Mouse (Mus musculus) liver, embryonic 13.5 days (tissue): ENCODE data around the gene Flywch2. TPM values are rescaled to one million over a fixed set of nuclear protein-coding genes. Genes with fewer than 3 reads are reported as not detected.
"Not testable (repeated sequence)": the region's sequence is repeated elsewhere in the genome, so short reads cannot be mapped to it uniquely, and the experiment has no call there.

Source experiments
- ATAC-seq: fragments of 200-750 bp; cut with Nextera tagmentation; 2 replicates; pipeline ENCODE4 v1.8.0; 2017; ENCODE audit warnings: low read depth, mild to moderate bottlenecking, moderate number of reproducible peaks, moderate library complexity
- DNase-seq: peaks from one replicate; pipeline ENCODE4 v3.0.0; 2022
- H3K27ac ChIP-seq: fragments of 300-500 bp; sonication (generic); 2 replicates; pipeline ENCODE4 v1.5.1; 2015; ENCODE audit warnings: moderate library complexity, mild to moderate bottlenecking, inconsistent platforms
- H3K27me3 ChIP-seq: fragments of 300-500 bp; sonication (generic); 2 replicates; pipeline ENCODE4 v1.6.1; 2015; ENCODE audit warnings: mild to moderate bottlenecking, inconsistent platforms
- H3K36me3 ChIP-seq: fragments of 300-500 bp; sonication (generic); 2 replicates; pipeline ENCODE4 v1.6.1; 2015; ENCODE audit warnings: mild to moderate bottlenecking, inconsistent platforms
- H3K4me1 ChIP-seq: fragments of 300-500 bp; sonication (generic); replicated peaks from 2 replicates; pipeline ENCODE4 v1.6.1; 2015; ENCODE audit warnings: inconsistent platforms
- H3K4me2 ChIP-seq: fragments of 300-500 bp; sonication (generic); 2 replicates; pipeline ENCODE4 v1.6.1; 2015; ENCODE audit warnings: inconsistent platforms, mild to moderate bottlenecking, moderate library complexity
- H3K4me3 ChIP-seq: fragments of 300-500 bp; sonication (generic); replicated peaks from 2 replicates; pipeline ENCODE4 v1.5.1; 2015; ENCODE audit warnings: mild to moderate bottlenecking, inconsistent platforms
- H3K9ac ChIP-seq: fragments of 300-500 bp; sonication (generic); 2 replicates; pipeline ENCODE4 v1.6.1; 2015; ENCODE audit warnings: mild to moderate bottlenecking, inconsistent platforms
- H3K9me3 ChIP-seq: fragments of 300-500 bp; sonication (generic); replicated peaks from 2 replicates; pipeline ENCODE4 v1.6.1; 2016; ENCODE audit warnings: inconsistent platforms
- WGBS: fragments of 180-500 bp; shearing (Covaris S2); methylation state at CpG from one replicate; pipeline ENCODE4 v1.1.7; 2015; ENCODE audit not compliant: insufficient replicate concordance; 5-methylcytosine and 5-hydroxymethylcytosine counted together
- polyA plus RNA-seq: library from polyadenylated mRNA; unstranded; fragments of >200 nt; fragmentation: Nextera tagmentation; extraction: Ambion mirVana; gene quantifications from 2 replicates; pipeline ENCODE4 v1.2.1, GENCODE M21; 2015

Gene Flywch2
- polyA plus RNA-seq, 1 experiment from 2014 or later: 1.4 TPM

DNA sequence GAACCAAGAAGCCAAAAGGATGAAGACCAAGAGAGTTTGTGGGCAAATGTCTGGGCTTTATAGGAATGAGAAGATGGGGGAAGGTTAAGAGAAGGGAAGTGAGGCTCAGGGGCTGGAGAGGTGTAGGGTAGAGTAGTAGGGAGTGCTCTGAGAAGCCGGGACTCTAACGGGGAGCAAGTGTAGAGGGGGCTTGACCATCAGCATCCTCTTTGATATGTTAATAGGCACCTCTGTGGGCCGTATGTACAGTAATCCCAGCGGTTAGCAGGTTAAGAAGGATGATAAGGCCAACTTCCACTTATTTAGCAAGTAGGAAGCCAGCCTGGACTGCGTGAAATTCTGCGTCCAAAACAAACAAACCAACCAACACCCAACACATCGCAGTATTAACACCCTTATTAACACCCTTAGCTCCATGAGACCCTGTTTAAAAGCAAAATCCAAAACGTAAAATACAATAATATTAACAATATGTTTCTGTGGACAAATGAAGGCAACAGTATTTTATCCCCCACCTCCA lies 3.9 kb upstream of the Flywch2 start:
- H3K9me3 ChIP-seq: no peaks in the 10 kb centered on the region
- no peaks in the 10 kb centered on the region for H3K36me3 ChIP-seq
- ATAC-seq: peak; percentile 9; the same call in 1 of the 2 replicates
- DNase-seq: no peak
- H3K4me3 ChIP-seq: peak overlapping the region; percentile 65
- peak overlapping the region; percentile 83 for H3K9ac ChIP-seq
- peaks cover 7% of the 10 kb centered on the region; the same call in 1 of the 2 replicates for H3K27me3 ChIP-seq
- peak overlapping the region; percentile 86 for H3K4me2 ChIP-seq
- 12% methylated on average over 8 of the region's 8 CpGs for WGBS
- H3K4me1 ChIP-seq: peaks cover 48% of the 10 kb centered on the region
- peak overlapping the region; percentile 75 for H3K27ac ChIP-seq

DNA sequence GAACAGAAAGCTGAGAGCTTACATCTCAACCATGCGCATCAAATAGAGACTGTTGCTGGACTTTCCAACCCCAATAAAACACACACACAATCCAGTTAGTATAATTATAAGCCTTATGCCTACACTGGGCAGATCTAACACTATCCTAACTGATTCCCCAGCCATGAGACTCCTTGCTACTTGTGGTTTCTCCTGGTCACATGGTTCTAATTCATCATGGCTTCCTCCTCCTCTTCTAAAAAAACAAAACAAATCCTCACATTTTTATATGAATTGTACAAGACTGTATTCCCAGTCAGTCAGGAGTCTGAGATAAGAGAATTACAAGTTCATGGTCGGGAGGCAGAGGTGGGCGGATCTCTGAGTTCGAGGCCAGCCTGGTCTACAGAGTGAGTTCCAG lies 3.1 kb upstream of the Flywch2 start:
- no peak for DNase-seq
- no peak overlapping the region for H3K4me2 ChIP-seq

DNA sequence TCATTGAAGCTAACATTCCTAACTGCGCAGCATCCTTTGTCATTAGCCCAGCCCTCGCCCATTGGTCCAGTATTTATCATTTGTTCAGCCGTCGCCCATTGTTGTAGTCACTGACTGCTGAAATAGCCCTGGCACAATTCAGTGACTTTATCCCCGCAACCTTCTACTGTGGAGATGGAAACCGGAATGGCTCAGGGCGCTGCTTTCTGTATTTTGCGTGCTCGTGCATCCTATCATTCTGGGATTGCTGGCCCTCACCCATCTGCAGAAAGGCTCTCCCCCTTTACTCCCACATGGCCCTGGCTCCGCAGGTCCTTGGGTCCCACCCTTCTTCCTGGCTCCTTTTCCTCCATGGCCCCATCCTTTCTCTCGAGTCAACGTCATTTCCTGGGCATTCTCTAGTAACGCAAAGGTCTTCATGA lies 640 bp upstream of the Flywch2 start:
- peak overlapping the region; percentile 72; the same call in 1 of the 2 replicates for H3K9ac ChIP-seq

More for the DNA sequence above, 3.1 kb upstream of the Flywch2 start:
- Histone ChIP-seq H3K27ac (no peak overlapping the region), H3K27me3 (peaks cover 7% of the 10 kb centered on the region; the same call in 1 of the 2 replicates), H3K36me3 (no peaks in the 10 kb centered on the region), H3K9ac (no peak overlapping the region), H3K4me1 (peaks cover 48% of the 10 kb centered on the region), H3K4me3 (no peak overlapping the region), H3K9me3 (no peaks in the 10 kb centered on the region)
- 52% methylated on average over 4 of the region's 4 CpGs for WGBS
- no peak for ATAC-seq

DNA sequence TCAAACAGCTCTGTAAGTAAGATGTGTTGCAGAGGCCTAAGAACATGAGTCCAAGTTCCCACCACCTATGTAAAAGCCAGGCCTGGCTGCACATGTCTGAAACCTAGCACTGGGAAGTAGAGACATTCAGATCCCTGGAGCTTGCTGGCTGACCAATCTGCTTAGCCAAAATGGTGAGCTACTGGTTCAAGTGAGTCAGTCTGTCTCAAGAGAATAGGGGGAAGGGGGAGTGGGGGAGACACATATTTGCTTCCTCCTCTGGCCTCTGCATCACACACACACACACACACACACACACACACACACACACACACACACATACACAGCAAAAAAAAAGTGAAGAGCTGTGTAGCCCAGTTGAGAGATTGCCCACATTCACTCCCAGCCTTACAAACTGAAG lies 2.5 kb downstream of the Flywch2 start:
- DNase-seq: no peak
- Histone ChIP-seq H3K4me3 (no peak overlapping the region), H3K9me3 (no peaks in the 10 kb centered on the region), H3K4me1 (peaks cover 15% of the 10 kb centered on the region), H3K27ac (no peak overlapping the region), H3K4me2 (no peak overlapping the region), H3K9ac (no peak overlapping the region), H3K27me3 (peaks cover 11% of the 10 kb centered on the region; the same call in 1 of the 2 replicates), H3K36me3 (no peaks in the 10 kb centered on the region)
- no peak for ATAC-seq

More for the DNA sequence above, 640 bp upstream of the Flywch2 start:
- H3K4me3 ChIP-seq: peak overlapping the region; percentile 65
- no peak for DNase-seq
- H3K9me3 ChIP-seq: no peaks in the 10 kb centered on the region
- H3K4me2 ChIP-seq: peak overlapping the region; percentile 95
- no peaks in the 10 kb centered on the region for H3K36me3 ChIP-seq
- ATAC-seq: no peak
- peaks cover 7% of the 10 kb centered on the region; the same call in 1 of the 2 replicates for H3K27me3 ChIP-seq
- 35% methylated on average over 13 of the region's 13 CpGs for WGBS
- H3K4me1 ChIP-seq: peaks cover 40% of the 10 kb centered on the region
- H3K27ac ChIP-seq: no peak overlapping the region

DNA sequence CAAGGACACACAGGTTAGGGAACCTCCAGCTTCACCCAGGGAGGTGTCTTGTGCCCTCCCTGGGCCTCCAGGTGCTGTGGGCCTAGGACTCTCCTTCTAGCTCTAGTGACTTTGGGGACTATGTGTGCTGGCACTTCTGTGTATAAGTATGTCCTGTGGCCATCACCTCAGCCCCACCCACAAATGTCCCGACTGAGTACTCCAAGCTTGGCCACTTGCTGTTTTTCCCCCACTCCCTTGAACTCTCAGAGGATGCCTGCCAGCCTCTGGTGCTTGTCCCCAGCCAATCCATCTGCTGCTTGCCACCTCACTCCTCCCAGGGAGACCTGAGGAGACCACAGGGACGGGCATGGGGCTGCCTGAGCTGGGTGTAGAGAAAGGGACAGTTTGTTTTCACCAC lies 7.4 kb downstream of the Flywch2 start:
- 44% methylated on average over 2 of the region's 2 CpGs for WGBS
- H3K9ac ChIP-seq: no peak overlapping the region
- H3K27me3 ChIP-seq: 0 out of 2 replicates have a peak, but pooled peaks cover 4% of the 10 kb centered on the region
- no peak overlapping the region for H3K4me3 ChIP-seq
- H3K4me1 ChIP-seq: peaks cover 5% of the 10 kb centered on the region
- DNase-seq (no peak), ATAC-seq (no peak)
- H3K9me3 ChIP-seq: no peaks in the 10 kb centered on the region
- no peak overlapping the region for H3K27ac ChIP-seq
- H3K36me3 ChIP-seq: no peaks in the 10 kb centered on the region
- no peak overlapping the region for H3K4me2 ChIP-seq

DNA sequence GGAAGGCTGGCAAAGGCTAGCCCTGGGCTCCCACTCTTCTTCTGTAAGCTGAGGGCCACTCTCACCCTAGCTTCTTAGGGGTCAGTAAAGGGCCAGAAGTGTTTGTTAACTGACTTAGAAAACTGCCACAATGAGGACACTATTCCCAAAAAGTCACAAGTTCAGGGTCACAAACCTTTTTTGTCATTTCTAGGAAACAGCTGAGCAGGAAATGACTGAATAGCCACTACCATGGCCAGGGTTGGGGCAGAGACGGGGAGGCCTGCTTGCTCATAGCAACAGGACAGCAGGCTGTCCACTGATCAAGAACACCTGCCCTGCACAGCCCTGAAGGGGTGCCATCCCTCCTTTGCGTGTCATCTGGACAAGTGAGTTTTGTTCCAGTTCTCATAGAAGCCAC lies 8.7 kb downstream of the Flywch2 start:
- DNase-seq: no peak

DNA sequence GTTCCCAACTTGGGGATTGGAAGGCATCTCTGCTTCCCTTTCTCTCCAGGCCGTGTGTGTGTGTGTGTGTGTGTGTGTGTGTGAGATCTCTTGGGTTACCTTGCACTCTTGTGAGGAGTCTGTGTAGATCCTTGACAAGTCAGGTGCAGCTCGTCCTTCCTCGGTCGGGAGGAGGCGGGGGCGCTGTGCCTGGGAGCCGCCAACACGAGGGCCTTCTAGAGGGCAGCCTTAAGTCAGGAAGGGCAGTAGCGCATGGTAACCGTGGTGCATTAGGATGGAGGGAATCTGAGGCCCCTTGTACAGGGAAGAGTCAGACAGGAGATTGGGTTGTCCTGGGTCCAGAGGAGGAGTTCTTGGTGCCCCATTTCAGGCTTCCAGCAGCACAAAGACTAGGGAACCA lies 9.7 kb downstream of the Flywch2 start:
- Histone ChIP-seq H3K36me3 (no peaks in the 10 kb centered on the region), H3K27ac (no peak overlapping the region), H3K4me3 (no peak overlapping the region), H3K27me3 (0 out of 2 replicates have a peak, but pooled peaks cover 4% of the 10 kb centered on the region), H3K9ac (no peak overlapping the region), H3K4me2 (no peak overlapping the region), H3K9me3 (no peaks in the 10 kb centered on the region), H3K4me1 (peaks cover 11% of the 10 kb centered on the region)
- ATAC-seq: no peak
- WGBS: 75% methylated on average over 10 of the region's 10 CpGs
- no peak for DNase-seq

More for the DNA sequence above, 8.7 kb downstream of the Flywch2 start:
- H3K4me3 ChIP-seq: no peak overlapping the region
- H3K4me1 ChIP-seq: peaks cover 5% of the 10 kb centered on the region
- H3K27ac ChIP-seq: no peak overlapping the region
- WGBS: 61% methylated on average over 2 of the region's 2 CpGs
- H3K36me3 ChIP-seq: no peaks in the 10 kb centered on the region
- H3K9me3 ChIP-seq: no peaks in the 10 kb centered on the region
- H3K9ac ChIP-seq: no peak overlapping the region
- 0 out of 2 replicates have a peak, but pooled peaks cover 4% of the 10 kb centered on the region for H3K27me3 ChIP-seq
- no peak for ATAC-seq
- no peak overlapping the region for H3K4me2 ChIP-seq

DNA sequence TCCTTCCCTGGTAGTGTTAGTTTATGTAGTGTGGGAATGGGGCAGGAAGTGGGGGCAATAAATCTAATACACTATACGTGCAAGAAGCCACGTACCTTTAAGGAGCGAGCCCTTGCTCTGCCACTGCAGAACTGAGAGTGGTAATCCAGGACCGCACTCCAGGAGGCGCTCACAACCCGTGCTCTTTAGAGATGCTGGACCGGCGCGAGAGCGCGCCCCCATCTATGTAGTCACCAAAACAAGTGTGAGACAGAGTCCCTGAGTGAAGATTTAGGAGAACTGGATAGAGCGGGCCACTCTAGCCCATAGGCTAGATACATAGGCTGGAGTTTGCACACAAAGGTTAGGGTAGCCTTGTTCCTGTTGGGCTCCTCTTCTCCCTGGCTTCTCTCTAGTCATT lies 11.8 kb downstream of the Flywch2 start:
- H3K36me3 ChIP-seq: no peaks in the 10 kb centered on the region
- H3K9ac ChIP-seq: no peak overlapping the region
- no peaks in the 10 kb centered on the region for H3K9me3 ChIP-seq
- WGBS: 4% methylated on average over 12 of the region's 12 CpGs
- DNase-seq (peak; percentile 36), ATAC-seq (peak; percentile 29)
- no peak overlapping the region for H3K4me3 ChIP-seq
- H3K27me3 ChIP-seq: no peaks in the 10 kb centered on the region
- no peak overlapping the region for H3K4me2 ChIP-seq
- peaks cover 25% of the 10 kb centered on the region for H3K4me1 ChIP-seq
- H3K27ac ChIP-seq: no peak overlapping the region

DNA sequence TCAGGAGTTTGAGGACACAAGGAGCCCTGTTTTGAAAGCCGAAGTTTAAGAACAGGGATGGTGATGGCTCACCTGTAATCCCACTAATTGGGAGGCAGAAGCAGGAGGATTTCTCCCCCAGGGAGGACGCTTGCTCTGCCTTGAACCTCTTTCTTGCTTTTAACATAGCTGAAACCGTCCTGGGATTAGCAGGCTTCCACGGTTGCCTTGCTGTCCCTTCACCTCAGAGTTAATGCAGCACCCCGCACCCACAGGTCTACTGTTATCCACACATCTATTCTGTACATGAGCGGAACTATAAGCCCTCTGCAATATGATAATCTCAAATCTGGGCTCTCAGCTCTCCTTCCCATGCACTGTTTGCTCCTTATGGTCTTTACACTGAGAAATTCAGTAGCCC lies 12.2 kb downstream of the Flywch2 start:
- Histone ChIP-seq H3K27ac (no peak overlapping the region), H3K9ac (no peak overlapping the region), H3K4me3 (no peak overlapping the region), H3K4me1 (peaks cover 25% of the 10 kb centered on the region), H3K9me3 (no peaks in the 10 kb centered on the region), H3K4me2 (no peak overlapping the region), H3K27me3 (no peaks in the 10 kb centered on the region), H3K36me3 (no peaks in the 10 kb centered on the region)
- 56% methylated on average over 6 of the region's 6 CpGs for WGBS
- DNase-seq: no peak
- no peak for ATAC-seq

DNA sequence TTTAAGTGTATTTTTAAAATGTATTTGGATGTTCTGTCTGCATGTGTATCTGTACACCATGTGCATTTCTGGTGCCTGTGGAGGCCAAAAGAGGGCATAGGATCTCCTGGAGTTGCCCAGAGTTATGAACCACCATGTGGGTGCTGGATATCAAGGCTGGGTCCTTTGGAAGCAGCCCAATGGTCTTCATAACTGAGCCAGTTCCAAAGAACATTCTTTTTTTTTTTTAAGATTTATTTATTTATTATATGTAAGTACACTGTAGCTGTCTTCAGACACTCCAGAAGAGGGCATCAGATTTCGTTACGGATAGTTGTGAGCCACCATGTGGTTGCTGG lies 13.7 kb downstream of the Flywch2 start:
- not testable (repeated sequence) for H3K27ac ChIP-seq, H3K4me3 ChIP-seq, H3K36me3 ChIP-seq, ATAC-seq, H3K27me3 ChIP-seq, DNase-seq, H3K9ac ChIP-seq, H3K9me3 ChIP-seq
- Histone ChIP-seq H3K4me2 (peak overlapping the region; percentile 93; the same call in 1 of the 2 replicates), H3K4me1 (peaks cover 25% of the 10 kb centered on the region)
- 62% methylated on average over 2 of the region's 2 CpGs for WGBS

DNA sequence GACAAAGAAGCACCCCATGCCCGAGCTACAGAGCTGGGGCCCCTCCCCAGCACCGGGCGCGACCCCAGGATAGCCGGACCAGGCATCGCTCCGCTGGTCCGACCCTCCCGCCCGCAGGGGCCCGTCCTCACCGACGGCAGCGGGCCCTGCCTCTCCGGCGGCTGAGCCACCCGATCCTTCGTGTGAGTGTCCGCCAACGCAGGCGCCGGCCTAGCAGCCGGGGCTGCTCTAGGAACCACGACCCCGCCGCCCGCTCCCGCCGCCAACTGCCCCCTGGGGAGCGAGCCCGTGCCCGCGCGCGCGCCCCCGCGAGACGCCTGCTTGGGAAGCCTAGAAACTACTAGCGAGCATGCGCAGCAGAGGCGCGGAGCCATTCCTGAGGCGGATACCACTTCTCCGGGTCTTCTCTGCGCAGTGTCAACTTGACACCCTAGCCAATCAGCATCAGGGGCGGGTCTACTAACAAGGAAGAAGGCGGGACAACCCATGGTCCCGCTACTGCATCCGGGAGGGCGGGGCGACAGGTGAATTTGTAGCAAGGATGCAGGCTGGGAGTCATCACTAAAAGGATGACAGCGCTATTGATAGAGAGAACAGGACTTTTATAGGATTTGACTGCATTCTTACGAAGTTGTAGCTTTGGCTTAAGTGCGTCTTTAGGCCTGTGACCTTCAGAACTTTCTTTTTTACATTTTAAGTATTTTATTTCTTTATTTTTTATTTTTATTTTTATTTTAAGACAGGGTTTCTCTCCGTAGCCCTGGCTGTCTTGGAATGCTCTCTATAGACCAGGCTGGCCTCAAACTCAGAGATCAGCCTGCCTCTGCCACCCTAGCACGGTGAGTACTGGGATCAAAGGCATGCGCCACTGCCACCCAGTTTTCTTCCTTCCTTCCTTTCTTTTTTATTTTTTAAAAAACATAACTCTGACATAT lies 14.3 kb downstream of the Flywch2 start, which contains the start of gene Flywch1:
TSS of gene Flywch1 (minus strand) at position 319 of the 935 bp plus-strand sequence.
- Histone ChIP-seq H3K27ac (peak within 1 kb of the TSS; percentile 77), H3K36me3 (no peaks in the 10 kb centered on the region), H3K4me3 (peak within 1 kb of the TSS; percentile 96), H3K27me3 (no peaks in the 10 kb centered on the region), H3K9ac (peak within 1 kb of the TSS; percentile 96), H3K4me2 (peak within 1 kb of the TSS; percentile 93), H3K9me3 (no peaks in the 10 kb centered on the region), H3K4me1 (peaks cover 25% of the 10 kb centered on the region)
- WGBS: 3% methylated on average over 57 of the region's 58 CpGs
- peak; percentile 97 for ATAC-seq
- peak; percentile 94 for DNase-seq
